Mouse (Mus musculus): ENCODE measurements around the gene Mrpl47. TPM values are rescaled to one million over a fixed set of nuclear protein-coding genes. Genes with fewer than 3 reads are reported as not detected.

The Mrpl47 gene
- polyA plus RNA-seq, 1 experiment from 2014 or later, result 38.1 TPM

DNA sequence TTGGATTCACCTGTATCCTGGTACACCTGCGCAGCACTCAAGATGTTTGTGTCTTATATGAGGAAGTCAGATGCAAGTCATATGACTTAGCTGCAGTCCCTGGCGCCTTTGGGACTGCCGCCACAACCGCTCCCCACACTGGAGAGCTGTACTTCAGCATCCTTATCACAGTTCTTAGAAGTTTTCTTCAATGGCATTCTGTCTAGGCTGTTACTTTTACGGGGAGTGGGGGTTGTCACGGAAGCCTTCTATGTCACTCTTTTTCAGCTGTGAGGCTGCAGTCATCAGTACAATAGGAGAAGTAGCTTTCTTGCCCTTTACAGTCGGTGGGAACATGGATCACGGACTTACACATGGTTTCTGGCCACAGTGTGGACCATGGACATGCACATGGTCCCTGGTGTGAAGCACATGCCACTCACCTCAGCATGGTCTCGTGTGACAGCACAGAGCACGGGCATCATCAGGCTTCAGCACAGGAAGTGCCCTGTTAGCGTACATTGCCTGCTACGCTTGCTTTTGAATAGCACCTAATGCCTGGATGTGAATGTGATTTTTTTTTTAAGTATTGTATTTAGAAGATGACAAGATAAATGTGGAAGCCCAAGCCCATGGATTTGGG, 54.4 kb downstream of the Mrpl47 start:
- no peak overlapping the region for H3K9ac ChIP-seq
- H3K27me3 ChIP-seq (ENCODE audit: insufficient read depth, low read length), result no peaks in the 10 kb centered on the region
- H3K4me1 ChIP-seq (ENCODE audit: insufficient read depth), result no peaks in the 10 kb centered on the region
- TF ChIP-seq CTCF (IDR thresholded peaks at IDR 0.05; ENCODE audit: low read depth), result no peak
- H3K27ac ChIP-seq (ENCODE audit: low read depth), result no peak overlapping the region
- WGBS, result 59% methylated on average over 11 of the region's 12 CpGs
- H3K36me3 ChIP-seq (ENCODE audit: insufficient read depth), result no peaks in the 10 kb centered on the region
- no peak overlapping the region for H3K4me3 ChIP-seq (ENCODE audit: low read depth, low read length)
- H3K4me2 ChIP-seq, result no peak overlapping the region
- no peak for DNase-seq
- no peak for ATAC-seq (ENCODE audit: insufficient read depth)
- H3K9me3 ChIP-seq (ENCODE audit: low read depth, low read length), result no peaks in the 10 kb centered on the region

DNA sequence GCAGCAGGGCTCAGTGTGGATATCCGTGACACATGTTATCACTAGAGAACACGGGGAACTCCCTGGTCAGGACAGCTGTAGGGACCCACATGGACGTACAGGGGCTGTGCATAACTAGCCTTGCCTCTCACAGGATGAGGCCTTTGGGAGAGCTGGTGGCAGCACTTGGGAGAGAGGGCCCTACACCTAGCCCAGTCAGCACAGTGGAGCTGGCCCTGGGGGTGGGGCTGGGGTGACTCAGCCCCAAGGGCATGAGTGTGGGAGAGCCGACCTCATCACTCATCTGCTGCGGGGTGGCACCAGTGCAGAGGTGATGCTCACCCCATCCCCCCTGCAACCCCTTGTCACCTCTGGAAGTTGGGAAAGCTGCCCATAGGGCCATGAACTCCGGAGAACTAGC, 61.0 kb downstream of the Mrpl47 start:
- Histone ChIP-seq H3K27me3 (ENCODE audit: insufficient read depth, low read length) (no peaks in the 10 kb centered on the region), H3K4me3 (ENCODE audit: low read depth, low read length) (no peak overlapping the region), H3K27ac (ENCODE audit: low read depth) (no peak overlapping the region), H3K4me1 (ENCODE audit: insufficient read depth) (no peaks in the 10 kb centered on the region), H3K4me2 (no peak overlapping the region), H3K36me3 (ENCODE audit: insufficient read depth) (no peaks in the 10 kb centered on the region), H3K9me3 (ENCODE audit: low read depth, low read length) (no peaks in the 10 kb centered on the region), H3K9ac (no peak overlapping the region)
- TF ChIP-seq CTCF (IDR thresholded peaks at IDR 0.05; ENCODE audit: low read depth), result no peak
- 74% methylated on average over 6 of the region's 6 CpGs for WGBS
- no peak for DNase-seq
- no peak for ATAC-seq (ENCODE audit: insufficient read depth)

Other genes with a start within 250 kb of the Mrpl47 start
- 0.21 TPM in 1 of 2 replicates, not detected in the other for gene Kcnmb3, start 245.4 kb downstream of the Mrpl47 start, polyA plus RNA-seq (2014; fragmentation: Nextera tagmentation; extraction: Ambion mirVana)
- 43.0 and 47.0 TPM in 2 replicates for gene Zfp639, start 227.3 kb downstream of the Mrpl47 start, polyA plus RNA-seq (2014; fragmentation: Nextera tagmentation; extraction: Ambion mirVana)
- 32.8 and 33.0 TPM in 2 replicates for gene Mfn1, start 208.1 kb downstream of the Mrpl47 start, polyA plus RNA-seq (2014; fragmentation: Nextera tagmentation; extraction: Ambion mirVana)
- gene Gnb4, start 121.0 kb downstream of the Mrpl47 start, polyA plus RNA-seq (2014; fragmentation: Nextera tagmentation; extraction: Ambion mirVana), result 71.0 and 71.4 TPM in 2 replicates
- 196 and 199 TPM in 2 replicates for gene Actl6a, start 31.3 kb downstream of the Mrpl47 start, polyA plus RNA-seq (2014; fragmentation: Nextera tagmentation; extraction: Ambion mirVana)
- gene Ndufb5, start 615 bp downstream of the Mrpl47 start, polyA plus RNA-seq (2014; fragmentation: Nextera tagmentation; extraction: Ambion mirVana), result 304 TPM in 2 replicates
- 5.6 and 6.3 TPM in 2 replicates for gene Usp13, start 79.9 kb upstream of the Mrpl47 start, polyA plus RNA-seq (2014; fragmentation: Nextera tagmentation; extraction: Ambion mirVana)

Data from lung, embryonic 14.5 days (tissue).